Mouse (Mus musculus) limb, embryonic 14.5 days (tissue): ENCODE results near the gene Ttll8. TPM values are rescaled to one million over a fixed set of nuclear protein-coding genes. Genes with fewer than 3 reads are reported as not detected.

Experiments used
- ATAC-seq: fragments of 200-750 bp; cut with Nextera tagmentation; 2 replicates; pipeline ENCODE4 v1.8.0; 2017; ENCODE audit warnings: low read depth, moderate number of reproducible peaks, moderate TSS enrichment; ENCODE audit not compliant: low FRiP score
- DNase-seq: peaks from one replicate; pipeline ENCODE4 v3.0.0-alpha.2; 2015; ENCODE audit warnings: low spot score
- H3K27ac ChIP-seq: fragments of 300-500 bp; sonication (generic); replicated peaks from 2 replicates; pipeline ENCODE4 v1.5.1; 2014; ENCODE audit warnings: low read depth, mild to moderate bottlenecking, low read length, moderate library complexity, mixed read lengths
- H3K27me3 ChIP-seq: fragments of 300-500 bp; sonication (generic); 2 replicates; pipeline ENCODE4 v1.6.1; 2014; ENCODE audit warnings: low read length, mixed read lengths; ENCODE audit not compliant: control insufficient read depth, insufficient read depth
- H3K36me3 ChIP-seq: fragments of 300-500 bp; sonication (generic); 2 replicates; pipeline ENCODE4 v1.6.1; 2014; ENCODE audit warnings: mild to moderate bottlenecking, low read length, moderate library complexity, mixed read lengths; ENCODE audit not compliant: control insufficient read depth, insufficient read depth
- H3K4me1 ChIP-seq: fragments of 300-500 bp; sonication (generic); 2 replicates; pipeline ENCODE4 v1.6.1; 2014; ENCODE audit warnings: antibody characterized with exemption, low read length, mixed read lengths; ENCODE audit not compliant: control insufficient read depth, insufficient read depth
- H3K4me2 ChIP-seq: fragments of 300-500 bp; sonication (generic); replicated peaks from 2 replicates; pipeline ENCODE4 v1.6.1; 2014; ENCODE audit warnings: low read depth, mild to moderate bottlenecking, low read length, moderate library complexity; ENCODE audit not compliant: severe bottlenecking
- H3K4me3 ChIP-seq: fragments of 300-500 bp; sonication (generic); replicated peaks from 2 replicates; pipeline ENCODE4 v1.5.1; 2014; ENCODE audit warnings: low read length
- H3K9ac ChIP-seq: fragments of 300-500 bp; sonication (generic); 2 replicates; pipeline ENCODE4 v1.6.1; 2014; ENCODE audit warnings: mild to moderate bottlenecking, low read depth, low read length, moderate library complexity; ENCODE audit not compliant: severe bottlenecking
- H3K9me3 ChIP-seq: fragments of 300-500 bp; sonication (generic); 2 replicates; pipeline ENCODE4 v1.6.1; 2016; ENCODE audit warnings: low read length; ENCODE audit not compliant: control insufficient read depth
- POLR2A ChIP-seq: fragments of 200-500 bp; IDR thresholded peaks from 2 replicates; pipeline ENCODE4 v1.8.0; 2012; ENCODE audit warnings: inconsistent platforms, mild to moderate bottlenecking, moderate library complexity, borderline replicate concordance; ENCODE audit not compliant: insufficient read depth, insufficient read length; ENCODE audit errors: extremely low read depth
- WGBS: fragments of 180-500 bp; shearing (Covaris S2); extraction: QIAGEN DNeasy Blood & Tissue Kit; methylation state at CpG from one replicate; pipeline ENCODE4 v1.1.7; 2014; 5-methylcytosine and 5-hydroxymethylcytosine counted together
- polyA plus RNA-seq, 2 experiments: library from polyadenylated mRNA; depleted of rRNA in 1 of 2; stranded (reverse) in 1 of 2; unstranded in 1 of 2; fragments of >200 nt; fragmentation: Nextera tagmentation in 1 of 2; extraction: Ambion mirVana in 1 of 2; gene quantifications; 2 replicates each; pipeline versions ENCODE4 v1.2.1 to v1.2.3; 2012 to 2014

Gene Ttll8
- polyA plus RNA-seq, 2 experiments = 0.08 TPM; not detected in 1

- H3K4me2 ChIP-seq = no peak overlapping the region
- ATAC-seq (no peak), DNase-seq (no peak)
- 0 out of 2 replicates have a peak overlapping the region, but pooled peaks have one; percentile 26 for H3K27ac ChIP-seq
- peaks cover 17% of the 10 kb centered on the region for H3K4me1 ChIP-seq
- no peaks in the 10 kb centered on the region for H3K9me3 ChIP-seq
- TF ChIP-seq POLR2A = no peak
- H3K9ac ChIP-seq = no peak overlapping the region
- H3K4me3 ChIP-seq = no peak overlapping the region
- WGBS = 72% methylated on average over 15 of the region's 15 CpGs
- H3K36me3 ChIP-seq = no peaks in the 10 kb centered on the region
- no peaks in the 10 kb centered on the region for H3K27me3 ChIP-seq
These were observed 99.0 kb downstream of the Ttll8 start for GRCm38 (mm10) chr15:88854969-88855830.

GRCm38 (mm10) chr15:88854119-88854968 lies 99.9 kb downstream of the Ttll8 start:
- peaks cover 17% of the 10 kb centered on the region for H3K4me1 ChIP-seq
- ATAC-seq (peak; percentile 48), DNase-seq (no peak)
- no peak for TF ChIP-seq POLR2A
- H3K9me3 ChIP-seq = no peaks in the 10 kb centered on the region
- no peak overlapping the region for H3K9ac ChIP-seq
- H3K4me2 ChIP-seq = no peak overlapping the region
- no peaks in the 10 kb centered on the region for H3K36me3 ChIP-seq
- H3K27me3 ChIP-seq = no peaks in the 10 kb centered on the region
- WGBS = 53% methylated on average over 5 of the region's 6 CpGs
- H3K27ac ChIP-seq = peak overlapping the region; percentile 26; the same call in 1 of the 2 replicates
- H3K4me3 ChIP-seq = no peak overlapping the region

- Histone ChIP-seq H3K4me1 (peaks cover 17% of the 10 kb centered on the region), H3K4me3 (no peak overlapping the region), H3K9ac (no peak overlapping the region), H3K9me3 (no peaks in the 10 kb centered on the region), H3K27me3 (no peaks in the 10 kb centered on the region), H3K27ac (no peak overlapping the region), H3K4me2 (no peak overlapping the region), H3K36me3 (no peaks in the 10 kb centered on the region)
- WGBS = 88% methylated on average over 9 of the region's 9 CpGs
- ATAC-seq (no peak), DNase-seq (no peak)
- TF ChIP-seq POLR2A = no peak
These were observed 101.1 kb downstream of the Ttll8 start for GRCm38 (mm10) chr15:88853106-88853505.

- ATAC-seq = no peak
- Histone ChIP-seq H3K9me3 (no peaks in the 10 kb centered on the region), H3K4me3 (no peak overlapping the region), H3K4me1 (peaks cover 17% of the 10 kb centered on the region), H3K36me3 (no peaks in the 10 kb centered on the region), H3K4me2 (no peak overlapping the region), H3K9ac (no peak overlapping the region), H3K27me3 (no peaks in the 10 kb centered on the region), H3K27ac (no peak overlapping the region)
- TF ChIP-seq POLR2A = no peak
- DNase-seq = no peak
- 66% methylated on average over 9 of the region's 10 CpGs for WGBS
These were observed 102.6 kb downstream of the Ttll8 start for GRCm38 (mm10) chr15:88851507-88852149.

- H3K27me3 ChIP-seq = no peaks in the 10 kb centered on the region
- 43% methylated on average over 3 of the region's 3 CpGs for WGBS
- no peaks in the 10 kb centered on the region for H3K36me3 ChIP-seq
- H3K9me3 ChIP-seq = no peaks in the 10 kb centered on the region
- DNase-seq = no peak
- no peak for ATAC-seq
- no peak overlapping the region for H3K4me3 ChIP-seq
- H3K27ac ChIP-seq = no peak overlapping the region
- TF ChIP-seq POLR2A = no peak
- no peak overlapping the region for H3K4me2 ChIP-seq
- peaks cover 17% of the 10 kb centered on the region for H3K4me1 ChIP-seq
- no peak overlapping the region for H3K9ac ChIP-seq
These were observed 103.1 kb downstream of the Ttll8 start for GRCm38 (mm10) chr15:88851076-88851475.
